Mouse (Mus musculus): ENCODE results near the gene Dcpp2. TPM values are rescaled to one million over a fixed set of nuclear protein-coding genes. Genes with fewer than 3 reads are reported as not detected.
A peak's percentile ranks its signal among the peaks of the same experiment; 100 is the strongest.
"Not testable (repeated sequence)": the region's sequence is repeated elsewhere in the genome, so short reads cannot be mapped to it uniquely, and the experiment has no call there.

Dcpp2 gene
- total RNA-seq (2014; rRNA removed) = not detected in 2 replicates
- polyA plus RNA-seq (2015; fragmentation: Nextera tagmentation; extraction: Ambion mirVana) = not detected in 2 replicates

- not testable (repeated sequence) for H3K36me3 ChIP-seq (ENCODE audit: insufficient read depth, low read length); H3K27ac ChIP-seq; H3K27me3 ChIP-seq (ENCODE audit: insufficient read depth, low read length); H3K4me2 ChIP-seq (ENCODE audit: low read depth, low read length); H3K9ac ChIP-seq (replicated peaks; ENCODE audit: low read length); ATAC-seq; H3K4me1 ChIP-seq (ENCODE audit: insufficient read depth, low read length); H3K9me3 ChIP-seq (ENCODE audit: low read length); DNase-seq (ENCODE audit: low spot score); H3K4me3 ChIP-seq (ENCODE audit: low read length)
- WGBS = 71% methylated on average over 4 of the region's 4 CpGs
Measured at GRCm38 (mm10) chr17:23880576-23880975, at the start of gene Dcpp2, which contains the start of gene Dcpp1. TSS of gene Dcpp2 (plus strand) at chr17:23880880. TSS of gene Dcpp1 (plus strand) at chr17:23880876.

- no peak for ATAC-seq
- WGBS = 100% methylated on average over 1 of the region's 1 CpGs
Measured at GRCm38 (mm10) chr17:23831201-23831600, 49.5 kb upstream of the Dcpp2 start.

GRCm38 (mm10) chr17:23836006-23836575 is 44.6 kb upstream of the Dcpp2 start, which contains the start of gene Prss33:
TSS of gene Prss33 (minus strand) at chr17:23836056.
- DNase-seq (ENCODE audit: low spot score) (no peak), ATAC-seq (no peak)
- H3K27me3 ChIP-seq (ENCODE audit: insufficient read depth, low read length) = no peaks in the 10 kb centered on the region
- no peaks in the 10 kb centered on the region for H3K9me3 ChIP-seq (ENCODE audit: low read length)
- TF ChIP-seq CTCF (IDR thresholded peaks at IDR 0.05; ENCODE audit: low read depth) = no peak
- WGBS = 64% methylated on average over 8 of the region's 8 CpGs
- H3K4me2 ChIP-seq (ENCODE audit: low read depth, low read length) = no peak within 1 kb of the TSS
- no peaks in the 10 kb centered on the region for H3K36me3 ChIP-seq (ENCODE audit: insufficient read depth, low read length)
- no peak within 1 kb of the TSS for H3K27ac ChIP-seq
- no peak within 1 kb of the TSS for H3K4me3 ChIP-seq (ENCODE audit: low read length)
- no peaks in the 10 kb centered on the region for H3K4me1 ChIP-seq (ENCODE audit: insufficient read depth, low read length)
- H3K9ac ChIP-seq (replicated peaks; ENCODE audit: low read length) = no peak within 1 kb of the TSS

More at GRCm38 (mm10) chr17:23831201-23831600, 49.5 kb upstream of the Dcpp2 start:
- Histone ChIP-seq H3K36me3 (ENCODE audit: insufficient read depth, low read length) (peaks cover 6% of the 10 kb centered on the region; the same call in 1 of the 2 replicates), H3K4me1 (ENCODE audit: insufficient read depth, low read length) (peaks cover 7% of the 10 kb centered on the region), H3K9me3 (ENCODE audit: low read length) (no peaks in the 10 kb centered on the region), H3K4me3 (ENCODE audit: low read length) (no peak overlapping the region), H3K27me3 (ENCODE audit: insufficient read depth, low read length) (no peaks in the 10 kb centered on the region), H3K9ac (replicated peaks; ENCODE audit: low read length) (no peak overlapping the region), H3K27ac (no peak overlapping the region), H3K4me2 (ENCODE audit: low read depth, low read length) (no peak overlapping the region)
- no peak for DNase-seq (ENCODE audit: low spot score)
- TF ChIP-seq CTCF (IDR thresholded peaks at IDR 0.05; ENCODE audit: low read depth) = no peak

GRCm38 (mm10) chr17:23841145-23841544 is 39.5 kb upstream of the Dcpp2 start:
- Histone ChIP-seq H3K36me3 (ENCODE audit: insufficient read depth, low read length) (no peaks in the 10 kb centered on the region), H3K4me1 (ENCODE audit: insufficient read depth, low read length) (no peaks in the 10 kb centered on the region), H3K4me2 (ENCODE audit: low read depth, low read length) (no peak overlapping the region), H3K9me3 (ENCODE audit: low read length) (no peaks in the 10 kb centered on the region), H3K27ac (no peak overlapping the region), H3K9ac (replicated peaks; ENCODE audit: low read length) (no peak overlapping the region), H3K4me3 (ENCODE audit: low read length) (no peak overlapping the region), H3K27me3 (ENCODE audit: insufficient read depth, low read length) (no peaks in the 10 kb centered on the region)
- WGBS = 26% methylated on average over 4 of the region's 4 CpGs
- ATAC-seq (no peak), DNase-seq (ENCODE audit: low spot score) (peak; percentile 86)
- TF ChIP-seq CTCF (IDR thresholded peaks at IDR 0.05; ENCODE audit: low read depth) = peak; percentile 84

- 0 out of 2 replicates have a peak, but pooled peaks have one; percentile 22 for ATAC-seq
- no peak overlapping the region for H3K4me2 ChIP-seq (ENCODE audit: low read depth, low read length)
- 50% methylated on average over 23 of the region's 23 CpGs for WGBS
Measured at GRCm38 (mm10) chr17:23843141-23843811, 37.4 kb upstream of the Dcpp2 start.

GRCm38 (mm10) chr17:23843812-23844273 is 36.8 kb upstream of the Dcpp2 start, which contains the start of the genes Prss32 and Prss41:
TSS of gene Prss32 (plus strand) at chr17:23843855.
TSS of gene Prss41 (minus strand) at chr17:23844172.
- H3K4me2 ChIP-seq (ENCODE audit: low read depth, low read length) = 0 out of 2 replicates have a peak within 1 kb of the TSS, but pooled peaks have one; percentile 10
- ATAC-seq (peak; percentile 51; the same call in 1 of the 2 replicates), DNase-seq (ENCODE audit: low spot score) (peak; percentile 31)
- 11% methylated on average over 19 of the region's 19 CpGs for WGBS
- peak; percentile 62 for TF ChIP-seq CTCF (IDR thresholded peaks at IDR 0.05; ENCODE audit: low read depth)
- H3K9ac ChIP-seq (replicated peaks; ENCODE audit: low read length) = no peak within 1 kb of the TSS
- no peak within 1 kb of the TSS for H3K4me3 ChIP-seq (ENCODE audit: low read length)
- no peak within 1 kb of the TSS for H3K27ac ChIP-seq
- H3K27me3 ChIP-seq (ENCODE audit: insufficient read depth, low read length) = no peaks in the 10 kb centered on the region
- no peaks in the 10 kb centered on the region for H3K36me3 ChIP-seq (ENCODE audit: insufficient read depth, low read length)
- H3K4me1 ChIP-seq (ENCODE audit: insufficient read depth, low read length) = no peaks in the 10 kb centered on the region
- no peaks in the 10 kb centered on the region for H3K9me3 ChIP-seq (ENCODE audit: low read length)

More at GRCm38 (mm10) chr17:23843141-23843811, 37.4 kb upstream of the Dcpp2 start:
- no peak overlapping the region for H3K4me3 ChIP-seq (ENCODE audit: low read length)
- no peaks in the 10 kb centered on the region for H3K9me3 ChIP-seq (ENCODE audit: low read length)
- no peak for DNase-seq (ENCODE audit: low spot score)
- H3K27ac ChIP-seq = no peak overlapping the region
- H3K4me1 ChIP-seq (ENCODE audit: insufficient read depth, low read length) = no peaks in the 10 kb centered on the region
- H3K36me3 ChIP-seq (ENCODE audit: insufficient read depth, low read length) = no peaks in the 10 kb centered on the region
- no peaks in the 10 kb centered on the region for H3K27me3 ChIP-seq (ENCODE audit: insufficient read depth, low read length)
- H3K9ac ChIP-seq (replicated peaks; ENCODE audit: low read length) = no peak overlapping the region
- TF ChIP-seq CTCF (IDR thresholded peaks at IDR 0.05; ENCODE audit: low read depth) = peak; percentile 15; the same call in 1 of the 2 replicates

All from hindbrain, postnatal 0 days (tissue).